Mouse (Mus musculus): ENCODE measurements around the gene Bhlhe23. TPM values are rescaled to one million over a fixed set of nuclear protein-coding genes. Genes with fewer than 3 reads are reported as not detected.

Bhlhe23 gene
- polyA plus RNA-seq, 1 experiment from 2014 or later: 1.6 TPM

Other genes with a start within 250 kb of the Bhlhe23 start
- gene Mrgbp, start 195.6 kb downstream of the Bhlhe23 start, polyA plus RNA-seq (2015; fragmentation: Nextera tagmentation; extraction: Ambion mirVana): 36.7 and 37.0 TPM in 2 replicates
- 81.0 and 90.0 TPM in 2 replicates for gene Ogfr, start 187.7 kb downstream of the Bhlhe23 start, polyA plus RNA-seq (2015; fragmentation: Nextera tagmentation; extraction: Ambion mirVana)
- gene Col9a3, start 179.1 kb downstream of the Bhlhe23 start, polyA plus RNA-seq (2015; fragmentation: Nextera tagmentation; extraction: Ambion mirVana): 62.1 and 90.3 TPM in 2 replicates
- 0.37 and 0.77 TPM in 2 replicates for gene Tcfl5, start 134.2 kb downstream of the Bhlhe23 start, polyA plus RNA-seq (2015; fragmentation: Nextera tagmentation; extraction: Ambion mirVana)
- 21.4 and 23.1 TPM in 2 replicates for gene Dido1, start 66.9 kb downstream of the Bhlhe23 start, polyA plus RNA-seq (2015; fragmentation: Nextera tagmentation; extraction: Ambion mirVana)
- gene Gid8, start 66.8 kb downstream of the Bhlhe23 start, polyA plus RNA-seq (2015; fragmentation: Nextera tagmentation; extraction: Ambion mirVana): 54.9 and 57.5 TPM in 2 replicates
- 0.31 and 1.4 TPM in 2 replicates for gene Slc17a9, start 51.6 kb downstream of the Bhlhe23 start, polyA plus RNA-seq (2015; fragmentation: Nextera tagmentation; extraction: Ambion mirVana)
- 48.2 and 50.0 TPM in 2 replicates for gene Ythdf1, start 144.0 kb upstream of the Bhlhe23 start, polyA plus RNA-seq (2015; fragmentation: Nextera tagmentation; extraction: Ambion mirVana)
- gene Birc7, start 152.1 kb upstream of the Bhlhe23 start, polyA plus RNA-seq (2015; fragmentation: Nextera tagmentation; extraction: Ambion mirVana): 0.20 TPM in 1 of 2 replicates, not detected in the other
- gene Nkain4, start 177.8 kb upstream of the Bhlhe23 start, polyA plus RNA-seq (2015; fragmentation: Nextera tagmentation; extraction: Ambion mirVana): 89.0 and 91.1 TPM in 2 replicates
- gene Arfgap1, start 190.3 kb upstream of the Bhlhe23 start, polyA plus RNA-seq (2015; fragmentation: Nextera tagmentation; extraction: Ambion mirVana): 114 and 124 TPM in 2 replicates
- 0.14 and 0.67 TPM in 2 replicates for gene Col20a1, start 209.6 kb upstream of the Bhlhe23 start, polyA plus RNA-seq (2015; fragmentation: Nextera tagmentation; extraction: Ambion mirVana)